Mouse (Mus musculus) heart, embryonic 16.5 days (tissue): ENCODE results near the gene Hs3st1. TPM values are rescaled to one million over a fixed set of nuclear protein-coding genes. Genes with fewer than 3 reads are reported as not detected.
A peak's percentile ranks its signal among the peaks of the same experiment; 100 is the strongest.

ENCODE experiments used
- ATAC-seq: fragments of 200-750 bp; cut with Nextera tagmentation; replicated peaks from 2 replicates; pipeline ENCODE4 v1.8.0; 2017; ENCODE audit warnings: moderate number of reproducible peaks; ENCODE audit not compliant: insufficient read depth, low FRiP score; ENCODE audit errors: extremely low read depth
- H3K27ac ChIP-seq: fragments of 300-500 bp; sonication (generic); 2 replicates; pipeline ENCODE4 v1.5.1; 2014; ENCODE audit warnings: mild to moderate bottlenecking, low read length, control low read depth, moderate library complexity
- H3K27me3 ChIP-seq: fragments of 300-500 bp; sonication (generic); 2 replicates; pipeline ENCODE4 v1.6.1; 2014; ENCODE audit warnings: low read length, mixed read lengths; ENCODE audit not compliant: control insufficient read depth, insufficient read depth
- H3K36me3 ChIP-seq: fragments of 300-500 bp; sonication (generic); 2 replicates; pipeline ENCODE4 v1.6.1; 2014; ENCODE audit not compliant: control insufficient read depth, insufficient read depth
- H3K4me1 ChIP-seq: fragments of 300-500 bp; sonication (generic); 2 replicates; pipeline ENCODE4 v1.6.1; 2014; ENCODE audit warnings: low read length, mixed read lengths; ENCODE audit not compliant: control insufficient read depth, insufficient read depth
- H3K4me2 ChIP-seq: fragments of 300-500 bp; sonication (generic); 2 replicates; pipeline ENCODE4 v1.6.1; 2014; ENCODE audit warnings: low read depth, mild to moderate bottlenecking, control low read depth, low read length
- H3K4me3 ChIP-seq: fragments of 300-500 bp; sonication (generic); 2 replicates; pipeline ENCODE4 v1.5.1; 2014; ENCODE audit warnings: mild to moderate bottlenecking, control low read depth, low read length
- H3K9ac ChIP-seq: fragments of 300-500 bp; sonication (generic); 2 replicates; pipeline ENCODE4 v1.6.1; 2014; ENCODE audit warnings: low read length, control low read depth
- H3K9me3 ChIP-seq: fragments of 300-500 bp; sonication (generic); replicated peaks from 2 replicates; pipeline ENCODE4 v1.6.1; 2016; ENCODE audit warnings: low read length; ENCODE audit not compliant: control insufficient read depth
- WGBS: fragments of 180-500 bp; shearing (Covaris S2); extraction: QIAGEN DNeasy Blood & Tissue Kit; methylation state at CpG from one replicate; pipeline ENCODE4 v1.1.7; 2014; 5-methylcytosine and 5-hydroxymethylcytosine counted together
- polyA plus RNA-seq: library from polyadenylated mRNA; unstranded; fragments of >200 nt; fragmentation: Nextera tagmentation; extraction: Ambion mirVana; gene quantifications from 2 replicates; pipeline ENCODE4 v1.2.1, GENCODE M21; 2015

Hs3st1 gene
- polyA plus RNA-seq, 1 experiment from 2014 or later, result 5.8 TPM

DNA sequence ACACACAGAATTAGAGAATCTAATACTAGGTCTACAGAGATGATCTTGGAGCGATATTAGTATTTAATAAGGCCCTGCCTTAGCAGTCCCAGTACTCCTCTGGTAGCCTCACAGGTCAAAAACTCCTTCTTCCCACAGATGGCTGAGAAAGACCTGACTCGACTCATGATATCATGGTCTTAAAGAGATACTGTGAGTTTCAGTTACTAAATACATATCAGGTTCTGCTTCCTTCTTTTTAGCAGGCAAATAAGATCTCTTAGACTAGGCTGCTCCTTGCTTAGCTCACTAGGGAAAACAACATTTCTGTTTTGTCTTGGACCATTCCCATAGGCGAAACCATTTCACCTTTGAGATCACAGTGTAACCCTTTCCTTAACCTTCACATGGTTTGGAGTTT, 119.2 kb downstream of the Hs3st1 start:
- no peak overlapping the region for H3K27ac ChIP-seq
- no peaks in the 10 kb centered on the region for H3K36me3 ChIP-seq
- whole genome bisulfite sequencing, result 67% methylated on average over 3 of the region's 3 CpGs
- H3K4me1 ChIP-seq, result peaks cover 9% of the 10 kb centered on the region; the same call in 1 of the 2 replicates
- ATAC-seq, result no peak
- H3K4me2 ChIP-seq, result no peak overlapping the region
- H3K9ac ChIP-seq, result no peak overlapping the region
- 0 out of 2 replicates have a peak, but pooled peaks cover 2% of the 10 kb centered on the region for H3K27me3 ChIP-seq
- no peaks in the 10 kb centered on the region for H3K9me3 ChIP-seq
- no peak overlapping the region for H3K4me3 ChIP-seq

DNA sequence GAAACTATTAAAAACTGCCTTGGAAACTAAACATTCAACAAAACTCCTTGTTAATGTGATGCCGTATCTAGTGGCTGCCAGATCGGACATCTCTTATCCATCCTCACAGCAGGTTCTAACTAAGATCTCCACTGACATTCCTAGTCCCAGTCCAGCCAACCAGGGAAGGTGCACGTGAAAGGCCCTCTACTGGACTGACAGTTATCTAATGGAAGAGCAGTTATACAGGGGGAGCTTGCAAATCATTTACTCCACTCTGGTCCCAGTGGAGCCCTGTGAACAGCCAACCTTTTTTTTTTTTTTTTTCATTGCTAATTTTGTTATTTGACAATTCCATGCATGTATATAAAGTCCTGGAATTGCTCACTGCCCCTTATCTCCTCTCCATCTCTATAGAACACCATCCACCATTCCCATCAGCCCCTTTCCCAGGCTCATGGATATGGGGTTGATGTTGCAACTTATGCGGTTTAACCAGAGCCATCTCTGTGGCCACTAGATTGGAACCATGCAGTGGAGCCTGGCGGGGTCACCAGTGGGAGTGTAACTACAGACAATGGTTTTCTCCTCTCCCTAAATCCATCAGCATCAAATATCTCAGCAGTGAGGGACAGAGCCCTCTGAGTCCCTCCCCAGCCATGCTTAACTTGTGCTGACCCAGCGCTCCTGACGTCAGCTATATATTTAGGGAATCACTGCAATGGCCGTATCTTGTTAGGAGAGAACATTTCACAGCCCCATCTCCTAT, 120.8 kb downstream of the Hs3st1 start:
- Histone ChIP-seq H3K4me1 (peaks cover 9% of the 10 kb centered on the region; the same call in 1 of the 2 replicates), H3K9ac (no peak overlapping the region), H3K4me2 (no peak overlapping the region), H3K36me3 (no peaks in the 10 kb centered on the region), H3K27me3 (no peaks in the 10 kb centered on the region), H3K9me3 (no peaks in the 10 kb centered on the region), H3K4me3 (no peak overlapping the region), H3K27ac (no peak overlapping the region)
- no peak for ATAC-seq
- WGBS, result 85% methylated on average over 8 of the region's 8 CpGs

DNA sequence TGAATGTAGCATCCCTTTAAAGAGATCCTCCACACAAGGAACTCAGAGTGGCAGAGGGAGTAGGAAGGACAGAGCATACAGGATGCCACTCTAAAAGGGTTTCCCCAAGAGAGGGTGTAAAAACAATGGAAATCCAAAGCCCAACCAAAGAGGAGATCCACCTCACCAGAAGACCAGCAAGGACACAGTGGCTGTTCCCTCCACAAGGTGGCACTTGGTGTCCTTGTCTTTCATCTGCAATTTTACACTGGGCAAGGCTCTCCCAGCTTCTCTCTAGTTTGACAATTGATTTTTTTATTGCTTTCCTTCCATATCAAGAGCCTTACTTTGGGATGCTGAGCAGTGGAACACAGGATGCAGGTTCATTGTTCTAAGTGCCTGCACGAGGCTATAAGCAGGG, 122.1 kb downstream of the Hs3st1 start:
- H3K27me3 ChIP-seq, result no peaks in the 10 kb centered on the region
- H3K27ac ChIP-seq, result no peak overlapping the region
- no peak overlapping the region for H3K4me3 ChIP-seq
- H3K4me1 ChIP-seq, result peaks cover 9% of the 10 kb centered on the region; the same call in 1 of the 2 replicates
- no peak overlapping the region for H3K4me2 ChIP-seq
- H3K9me3 ChIP-seq, result no peaks in the 10 kb centered on the region
- no peaks in the 10 kb centered on the region for H3K36me3 ChIP-seq
- no peak overlapping the region for H3K9ac ChIP-seq
- 47% methylated on average over 1 of the region's 1 CpGs for WGBS
- ATAC-seq, result no peak

DNA sequence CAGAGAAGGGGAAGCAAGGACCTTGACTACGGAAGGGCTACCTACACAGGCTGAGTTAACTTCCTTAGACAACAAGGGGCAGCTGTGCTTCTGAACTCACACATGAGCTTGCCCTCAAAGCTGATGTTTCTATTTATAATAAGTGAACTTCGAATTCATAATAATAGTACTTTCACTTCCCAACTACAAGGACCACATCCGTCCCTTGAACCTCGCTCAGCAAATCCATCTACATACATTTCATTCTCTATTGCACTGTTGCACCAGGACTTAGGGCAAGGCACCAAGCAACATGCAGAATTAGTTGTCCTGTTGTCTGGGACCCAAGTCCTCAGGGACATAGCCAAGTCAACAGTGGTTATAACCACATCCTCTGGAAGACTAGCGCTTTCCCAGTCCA, 124.4 kb downstream of the Hs3st1 start:
- 82% methylated on average over 5 of the region's 5 CpGs for WGBS
- no peak overlapping the region for H3K9ac ChIP-seq
- no peak overlapping the region for H3K4me3 ChIP-seq
- ATAC-seq, result no peak
- H3K27ac ChIP-seq, result no peak overlapping the region
- no peak overlapping the region for H3K4me2 ChIP-seq
- H3K4me1 ChIP-seq, result no peaks in the 10 kb centered on the region
- no peaks in the 10 kb centered on the region for H3K27me3 ChIP-seq
- H3K9me3 ChIP-seq, result no peaks in the 10 kb centered on the region
- no peaks in the 10 kb centered on the region for H3K36me3 ChIP-seq

DNA sequence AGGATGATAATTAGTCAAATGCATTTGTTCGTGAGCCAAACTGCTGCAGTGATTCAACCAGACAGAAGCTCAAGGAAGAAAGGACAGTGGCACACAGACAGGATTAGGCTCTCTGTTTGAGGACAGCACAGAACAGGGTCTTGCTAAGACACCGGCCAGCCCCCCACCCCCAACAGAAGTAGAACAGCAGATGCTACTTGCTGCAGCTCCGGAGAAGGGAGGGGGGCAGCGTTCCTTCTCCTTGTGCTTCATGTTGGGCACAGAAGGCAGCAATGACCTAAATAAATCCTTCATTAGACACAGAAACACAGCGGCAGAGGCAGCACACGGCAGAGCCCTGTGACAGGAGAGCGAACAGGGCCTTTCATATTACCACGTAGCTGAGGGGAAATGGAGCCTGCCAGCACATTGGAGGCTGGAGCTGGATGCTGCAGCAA, 130.2 kb downstream of the Hs3st1 start:
- no peak overlapping the region for H3K9ac ChIP-seq
- ATAC-seq, result no peak
- no peak overlapping the region for H3K4me2 ChIP-seq

DNA sequence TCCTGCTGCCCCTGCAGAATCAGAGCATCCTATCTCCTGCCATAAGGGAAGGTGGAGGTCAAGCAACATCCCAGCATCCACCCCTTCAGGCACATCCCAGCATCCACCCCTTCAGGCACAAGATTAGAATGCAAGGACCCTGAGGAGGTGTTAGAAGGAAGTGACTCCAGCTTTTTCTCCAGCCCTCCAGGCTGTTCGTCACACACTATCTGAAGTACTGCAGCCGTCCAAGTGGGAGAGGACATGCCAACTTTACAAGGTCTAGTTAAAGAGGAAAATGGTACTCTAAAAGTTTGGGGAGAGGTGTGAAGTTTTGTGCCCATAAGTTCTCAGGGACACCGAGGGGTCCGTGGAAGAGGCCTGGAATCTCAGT, 131.1 kb downstream of the Hs3st1 start:
- Histone ChIP-seq H3K4me3 (no peak overlapping the region), H3K4me2 (no peak overlapping the region), H3K9me3 (no peaks in the 10 kb centered on the region), H3K27me3 (no peaks in the 10 kb centered on the region), H3K9ac (no peak overlapping the region), H3K27ac (no peak overlapping the region), H3K36me3 (no peaks in the 10 kb centered on the region), H3K4me1 (peaks cover 12% of the 10 kb centered on the region)
- 45% methylated on average over 4 of the region's 4 CpGs for WGBS
- no peak for ATAC-seq

More for the DNA sequence above, 130.2 kb downstream of the Hs3st1 start:
- WGBS, result 73% methylated on average over 8 of the region's 8 CpGs
- Histone ChIP-seq H3K9me3 (no peaks in the 10 kb centered on the region), H3K27me3 (no peaks in the 10 kb centered on the region), H3K36me3 (no peaks in the 10 kb centered on the region), H3K27ac (no peak overlapping the region), H3K4me1 (peaks cover 12% of the 10 kb centered on the region), H3K4me3 (no peak overlapping the region)

DNA sequence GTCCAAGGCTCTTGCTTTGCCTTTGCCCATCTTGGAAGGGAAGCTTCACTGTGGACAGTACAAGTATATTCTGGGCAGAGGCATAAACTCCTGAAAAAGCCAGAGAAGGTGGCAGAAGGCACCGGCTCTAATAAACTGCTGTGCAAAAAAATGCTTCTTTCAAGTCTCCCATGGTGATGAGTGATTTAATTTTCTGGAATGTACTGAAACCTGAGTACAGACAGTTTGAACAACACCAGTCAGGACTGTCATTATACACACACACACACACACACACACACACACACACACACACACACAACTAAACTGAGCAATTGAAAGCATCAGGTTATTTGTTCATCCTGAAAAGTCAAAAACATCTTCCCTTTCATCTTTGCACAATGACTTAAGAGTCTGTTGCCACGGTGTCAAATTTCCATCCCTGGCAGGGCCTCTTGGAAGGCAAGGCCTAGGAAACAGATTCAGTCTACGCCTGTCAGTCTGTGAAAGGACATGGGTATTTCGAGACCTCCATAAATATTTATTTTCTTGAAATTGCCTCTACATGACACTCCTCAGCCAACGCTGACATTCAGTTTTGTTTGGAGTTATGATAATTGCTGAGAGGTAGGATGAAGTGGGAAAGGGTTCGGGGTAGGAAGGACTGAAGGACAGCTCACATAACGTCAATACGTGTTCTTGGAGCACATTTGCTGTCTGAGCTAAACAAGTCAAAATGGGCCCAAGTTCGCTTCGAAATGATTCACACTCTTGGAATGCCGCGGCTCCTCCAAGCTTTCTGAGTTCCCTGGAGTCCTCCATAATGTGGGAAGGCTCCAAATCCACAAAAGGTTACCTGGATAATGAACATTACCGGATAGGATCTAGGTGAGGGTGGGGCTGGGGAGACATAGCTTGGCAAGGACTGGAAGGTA, 131.7 kb downstream of the Hs3st1 start:
- no peak overlapping the region for H3K27ac ChIP-seq
- 74% methylated on average over 13 of the region's 13 CpGs for whole genome bisulfite sequencing
- H3K9ac ChIP-seq, result no peak overlapping the region
- no peaks in the 10 kb centered on the region for H3K27me3 ChIP-seq
- no peaks in the 10 kb centered on the region for H3K9me3 ChIP-seq
- H3K4me1 ChIP-seq, result peaks cover 12% of the 10 kb centered on the region
- ATAC-seq, result no peak
- H3K4me3 ChIP-seq, result no peak overlapping the region
- H3K4me2 ChIP-seq, result no peak overlapping the region
- no peaks in the 10 kb centered on the region for H3K36me3 ChIP-seq

DNA sequence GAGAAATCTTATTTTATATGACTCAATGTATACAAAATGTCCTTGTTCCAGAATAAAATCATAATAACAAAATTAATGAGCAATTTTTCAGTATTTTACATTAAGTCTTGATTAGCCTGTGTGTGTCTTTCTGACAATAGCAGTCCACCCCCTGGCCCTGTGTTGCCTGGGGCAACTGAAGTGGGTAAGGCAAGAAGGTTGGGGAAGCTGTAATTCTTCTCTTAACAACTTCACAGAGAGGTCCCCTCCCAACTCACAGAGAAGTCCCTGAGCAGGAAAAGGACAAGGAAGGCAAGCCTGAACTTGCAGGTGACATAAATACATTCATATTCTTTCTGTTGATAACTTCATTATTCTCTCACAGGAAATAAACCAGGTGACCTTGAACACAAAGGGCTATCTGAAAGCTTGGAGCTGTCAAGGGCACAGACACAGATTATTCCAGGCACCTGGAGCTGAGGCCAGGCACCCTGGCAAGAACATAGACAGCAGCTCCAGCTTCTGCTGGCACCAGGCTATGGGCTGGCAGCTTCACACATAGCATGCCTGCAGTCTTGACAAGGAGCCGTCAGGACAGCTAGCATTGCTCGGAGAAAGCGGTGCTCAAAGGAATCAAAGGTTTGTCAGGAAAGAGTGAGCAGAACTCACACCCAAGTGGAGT, 134.9 kb downstream of the Hs3st1 start:
- Histone ChIP-seq H3K27me3 (no peaks in the 10 kb centered on the region), H3K4me2 (no peak overlapping the region), H3K36me3 (no peaks in the 10 kb centered on the region), H3K4me3 (no peak overlapping the region), H3K27ac (peak overlapping the region; percentile 12), H3K9ac (no peak overlapping the region), H3K4me1 (peaks cover 12% of the 10 kb centered on the region), H3K9me3 (no peaks in the 10 kb centered on the region)
- ATAC-seq, result peak; percentile 88
- WGBS, result 36% methylated on average over 3 of the region's 3 CpGs
